Mouse (Mus musculus): ENCODE measurements around the gene Meis3. TPM values are rescaled to one million over a fixed set of nuclear protein-coding genes. Genes with fewer than 3 reads are reported as not detected.

The Meis3 gene
- polyA plus RNA-seq, 1 experiment from 2014 or later: 80.7 TPM

DNA sequence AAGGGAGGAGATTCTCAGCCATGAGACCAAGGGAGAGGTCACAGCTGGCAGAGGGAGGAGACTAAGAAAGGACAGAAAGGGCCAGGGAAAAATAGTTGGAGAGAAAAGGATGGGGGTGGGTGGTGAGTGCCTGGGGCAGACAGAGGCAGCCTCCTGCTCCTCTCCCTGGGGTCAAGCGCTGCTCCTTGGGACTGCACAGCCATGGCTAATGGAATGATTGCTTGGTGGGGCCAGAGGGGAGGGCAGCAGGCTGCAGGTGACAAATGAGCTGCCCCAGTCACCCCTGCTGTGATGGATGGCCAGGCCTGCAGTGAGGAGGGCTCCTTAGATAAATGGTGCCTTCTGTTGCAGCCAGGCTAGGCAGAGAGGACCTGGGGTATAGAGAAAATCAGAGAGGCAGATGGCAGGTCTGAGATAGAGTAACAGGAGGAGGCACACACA, 2.7 kb upstream of the Meis3 start:
- WGBS: 6% methylated on average over 1 of the region's 1 CpGs
- H3K9me3 ChIP-seq (replicated peaks): peaks cover 5% of the 10 kb centered on the region; the same call in 1 of the 2 replicates
- H3K4me3 ChIP-seq: peak overlapping the region; percentile 12; the same call in 1 of the 2 replicates
- peaks cover 4% of the 10 kb centered on the region; the same call in 1 of the 2 replicates for H3K27me3 ChIP-seq (ENCODE audit: low read depth, poor library complexity, severe bottlenecking)
- H3K36me3 ChIP-seq: 0 out of 2 replicates have a peak, but pooled peaks cover 2% of the 10 kb centered on the region
- peaks cover 54% of the 10 kb centered on the region for H3K4me1 ChIP-seq
- peak overlapping the region; percentile 89 for H3K27ac ChIP-seq (replicated peaks)
- DNase-seq (ENCODE audit: low spot score): peak; percentile 23

DNA sequence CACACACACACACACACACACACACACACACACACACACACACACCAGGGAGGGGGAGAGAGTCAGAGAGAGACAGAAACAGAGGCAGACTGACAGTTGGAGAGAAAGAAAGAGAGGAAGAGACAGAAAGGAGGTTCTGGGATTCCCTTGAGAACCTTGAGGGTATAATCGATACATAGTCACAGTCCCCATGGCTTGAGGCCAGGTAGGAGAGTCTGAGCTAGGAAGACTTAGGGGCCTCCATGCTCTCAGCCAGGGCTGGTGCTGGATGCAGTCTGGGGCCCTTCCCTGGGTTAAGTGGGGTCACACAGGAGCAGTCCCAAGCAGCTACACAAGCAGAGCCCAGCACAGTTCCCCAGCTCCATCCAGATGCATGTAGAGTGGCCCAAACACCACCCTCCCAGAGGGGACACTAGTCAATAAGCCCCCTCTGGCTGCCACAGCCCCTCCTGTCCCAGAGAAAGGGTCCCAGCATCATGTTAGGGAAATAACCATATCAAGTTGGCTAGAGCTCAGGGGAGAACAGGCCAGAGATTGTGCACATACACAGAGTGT, 2.2 kb upstream of the Meis3 start:
- peaks cover 54% of the 10 kb centered on the region for H3K4me1 ChIP-seq

DNA sequence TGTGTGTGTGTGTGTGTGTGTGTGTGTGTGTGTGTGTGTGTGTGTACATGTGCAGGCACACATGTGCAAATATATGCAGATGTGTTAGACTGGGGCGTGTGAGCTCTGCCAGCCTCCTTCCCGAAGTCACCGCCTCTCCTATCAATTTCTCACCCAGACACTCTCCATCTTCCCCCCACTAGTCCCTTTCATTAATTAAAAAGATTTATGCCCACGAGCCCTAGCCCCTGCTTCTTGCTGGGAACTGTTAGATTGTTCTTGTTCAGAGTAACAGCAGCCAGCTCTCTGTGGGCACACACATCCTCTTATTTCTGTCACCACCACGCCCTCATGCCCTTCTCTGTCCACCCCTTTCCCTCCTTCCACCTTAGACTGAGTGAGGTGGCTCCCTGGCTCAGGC, 1.7 kb upstream of the Meis3 start:
- no peak for DNase-seq (ENCODE audit: low spot score)
- Histone ChIP-seq H3K9me3 (replicated peaks) (no peaks in the 10 kb centered on the region), H3K27me3 (ENCODE audit: low read depth, poor library complexity, severe bottlenecking) (peaks cover 4% of the 10 kb centered on the region; the same call in 1 of the 2 replicates), H3K4me1 (peaks cover 54% of the 10 kb centered on the region), H3K4me3 (no peak overlapping the region; the same call in 1 of the 2 replicates), H3K36me3 (peaks cover 12% of the 10 kb centered on the region), H3K27ac (replicated peaks) (peak overlapping the region; percentile 89)
- WGBS: 55% methylated on average over 5 of the region's 5 CpGs

More for the DNA sequence above, 2.2 kb upstream of the Meis3 start:
- WGBS: 61% methylated on average over 1 of the region's 1 CpGs
- H3K27ac ChIP-seq (replicated peaks): peak overlapping the region; percentile 89
- H3K27me3 ChIP-seq (ENCODE audit: low read depth, poor library complexity, severe bottlenecking): peaks cover 4% of the 10 kb centered on the region; the same call in 1 of the 2 replicates
- peaks cover 7% of the 10 kb centered on the region for H3K36me3 ChIP-seq
- H3K9me3 ChIP-seq (replicated peaks): peaks cover under 1% of the 10 kb centered on the region; the same call in 1 of the 2 replicates
- H3K4me3 ChIP-seq: peak overlapping the region; percentile 9; the same call in 1 of the 2 replicates
- no peak for DNase-seq (ENCODE audit: low spot score)

- Histone ChIP-seq H3K9me3 (replicated peaks) (no peaks in the 10 kb centered on the region), H3K36me3 (peaks cover 35% of the 10 kb centered on the region), H3K4me1 (peaks cover 54% of the 10 kb centered on the region), H3K27me3 (ENCODE audit: low read depth, poor library complexity, severe bottlenecking) (peaks cover 4% of the 10 kb centered on the region; the same call in 1 of the 2 replicates), H3K27ac (replicated peaks) (peak overlapping the region; percentile 89), H3K4me3 (peak overlapping the region; percentile 88)
- no peak for DNase-seq (ENCODE audit: low spot score)
- WGBS: 1% methylated on average over 10 of the region's 10 CpGs
Measured at GRCm38 (mm10) chr7:16175542-16175931, 647 bp downstream of the Meis3 start.

- no peak for DNase-seq (ENCODE audit: low spot score)
- no peaks in the 10 kb centered on the region for H3K9me3 ChIP-seq (replicated peaks)
- peaks cover 36% of the 10 kb centered on the region for H3K4me1 ChIP-seq
- WGBS: 80% methylated on average over 4 of the region's 4 CpGs
- no peaks in the 10 kb centered on the region; the same call in 1 of the 2 replicates for H3K27me3 ChIP-seq (ENCODE audit: low read depth, poor library complexity, severe bottlenecking)
- H3K27ac ChIP-seq (replicated peaks): no peak overlapping the region
- H3K36me3 ChIP-seq: peaks cover 52% of the 10 kb centered on the region
- H3K4me3 ChIP-seq: no peak overlapping the region
Measured at GRCm38 (mm10) chr7:16178114-16178513, 3.2 kb downstream of the Meis3 start.

GRCm38 (mm10) chr7:16183663-16184062, 8.8 kb downstream of the Meis3 start:
- Histone ChIP-seq H3K4me1 (no peaks in the 10 kb centered on the region), H3K27ac (replicated peaks) (no peak overlapping the region), H3K9me3 (replicated peaks) (no peaks in the 10 kb centered on the region), H3K27me3 (ENCODE audit: low read depth, poor library complexity, severe bottlenecking) (no peaks in the 10 kb centered on the region), H3K36me3 (peaks cover 68% of the 10 kb centered on the region), H3K4me3 (no peak overlapping the region)
- DNase-seq (ENCODE audit: low spot score): peak; percentile 38
- 24% methylated on average over 8 of the region's 8 CpGs for WGBS

DNA sequence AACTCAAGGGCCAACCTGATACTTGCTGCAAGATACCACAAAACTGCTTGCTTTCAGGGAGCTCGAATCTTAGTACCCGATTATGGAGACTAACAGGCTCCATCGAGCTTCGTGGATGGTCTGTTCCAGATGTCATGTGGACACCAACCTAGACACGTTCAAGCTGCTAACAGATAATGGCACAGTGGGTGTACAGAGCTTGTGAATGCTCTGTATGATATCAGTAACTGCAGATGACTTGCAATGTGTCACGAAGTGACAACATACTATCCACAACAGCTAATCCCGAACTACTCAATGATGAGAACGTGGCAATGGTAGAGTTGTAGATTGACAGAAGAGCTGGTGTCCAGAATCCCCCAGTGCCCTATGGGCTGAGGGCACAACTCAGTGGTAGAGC, 12.6 kb downstream of the Meis3 start:
- Histone ChIP-seq H3K9me3 (replicated peaks) (no peaks in the 10 kb centered on the region), H3K36me3 (peaks cover 37% of the 10 kb centered on the region), H3K4me3 (no peak overlapping the region), H3K27ac (replicated peaks) (no peak overlapping the region), H3K4me1 (0 out of 2 replicates have a peak, but pooled peaks cover 5% of the 10 kb centered on the region), H3K27me3 (ENCODE audit: low read depth, poor library complexity, severe bottlenecking) (no peaks in the 10 kb centered on the region)
- DNase-seq (ENCODE audit: low spot score): no peak
- WGBS: 85% methylated on average over 8 of the region's 8 CpGs

GRCm38 (mm10) chr7:16192315-16192714, 17.4 kb downstream of the Meis3 start:
- Histone ChIP-seq H3K36me3 (peaks cover 24% of the 10 kb centered on the region), H3K4me1 (0 out of 2 replicates have a peak, but pooled peaks cover 5% of the 10 kb centered on the region)

GRCm38 (mm10) chr7:16193702-16194101, 18.8 kb downstream of the Meis3 start:
- no peaks in the 10 kb centered on the region for H3K9me3 ChIP-seq (replicated peaks)
- H3K36me3 ChIP-seq: peaks cover 38% of the 10 kb centered on the region
- no peak overlapping the region for H3K27ac ChIP-seq (replicated peaks)
- 72% methylated on average over 3 of the region's 3 CpGs for WGBS
- 0 out of 2 replicates have a peak, but pooled peaks cover 5% of the 10 kb centered on the region for H3K4me1 ChIP-seq
- no peak for DNase-seq (ENCODE audit: low spot score)
- no peak overlapping the region for H3K4me3 ChIP-seq
- no peaks in the 10 kb centered on the region for H3K27me3 ChIP-seq (ENCODE audit: low read depth, poor library complexity, severe bottlenecking)

More at GRCm38 (mm10) chr7:16192315-16192714, 17.4 kb downstream of the Meis3 start:
- no peaks in the 10 kb centered on the region for H3K9me3 ChIP-seq (replicated peaks)
- no peak overlapping the region for H3K27ac ChIP-seq (replicated peaks)
- no peaks in the 10 kb centered on the region for H3K27me3 ChIP-seq (ENCODE audit: low read depth, poor library complexity, severe bottlenecking)
- DNase-seq (ENCODE audit: low spot score): peak; percentile 66
- H3K4me3 ChIP-seq: no peak overlapping the region
- WGBS: 22% methylated on average over 5 of the region's 5 CpGs

GRCm38 (mm10) chr7:16196616-16197015, 21.7 kb downstream of the Meis3 start:
- no peak overlapping the region for H3K27ac ChIP-seq (replicated peaks)
- no peaks in the 10 kb centered on the region for H3K9me3 ChIP-seq (replicated peaks)
- no peaks in the 10 kb centered on the region for H3K27me3 ChIP-seq (ENCODE audit: low read depth, poor library complexity, severe bottlenecking)
- 0 out of 2 replicates have a peak, but pooled peaks cover 5% of the 10 kb centered on the region for H3K4me1 ChIP-seq
- peaks cover 67% of the 10 kb centered on the region for H3K36me3 ChIP-seq
- H3K4me3 ChIP-seq: no peak overlapping the region
- 88% methylated on average over 6 of the region's 6 CpGs for WGBS
- DNase-seq (ENCODE audit: low spot score): no peak

DNA sequence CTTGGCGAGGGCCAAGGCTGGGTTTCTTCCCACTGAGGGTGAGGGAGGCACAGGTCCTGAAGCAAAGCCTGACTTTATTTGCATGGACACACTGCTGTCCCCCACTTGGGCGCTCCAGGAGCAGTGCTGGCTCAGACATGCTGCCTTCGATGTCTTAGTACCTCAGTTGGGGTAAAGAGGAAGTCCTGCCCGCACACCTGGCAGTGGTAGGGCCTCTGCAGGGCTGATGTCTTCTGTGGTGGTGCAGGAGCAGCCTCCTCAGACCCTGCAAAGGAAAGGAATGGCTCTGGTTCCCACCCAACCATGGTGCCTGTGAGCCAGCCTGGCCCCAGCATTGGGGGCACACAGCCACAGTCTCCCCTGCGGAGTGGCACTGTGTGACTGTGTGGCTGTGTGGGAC, 22.3 kb downstream of the Meis3 start:
- Histone ChIP-seq H3K4me3 (no peak overlapping the region), H3K36me3 (peaks cover 72% of the 10 kb centered on the region), H3K27ac (replicated peaks) (no peak overlapping the region), H3K27me3 (ENCODE audit: low read depth, poor library complexity, severe bottlenecking) (no peaks in the 10 kb centered on the region), H3K9me3 (replicated peaks) (no peaks in the 10 kb centered on the region), H3K4me1 (0 out of 2 replicates have a peak, but pooled peaks cover 2% of the 10 kb centered on the region)
- no peak for DNase-seq (ENCODE audit: low spot score)
- 88% methylated on average over 5 of the region's 5 CpGs for WGBS

- Histone ChIP-seq H3K27ac (replicated peaks) (no peak overlapping the region), H3K4me3 (no peak overlapping the region), H3K4me1 (no peaks in the 10 kb centered on the region), H3K9me3 (replicated peaks) (no peaks in the 10 kb centered on the region), H3K36me3 (peaks cover 86% of the 10 kb centered on the region), H3K27me3 (ENCODE audit: low read depth, poor library complexity, severe bottlenecking) (no peaks in the 10 kb centered on the region)
- DNase-seq (ENCODE audit: low spot score): no peak
- 91% methylated on average over 11 of the region's 11 CpGs for WGBS
Measured at GRCm38 (mm10) chr7:16198540-16198939, 23.6 kb downstream of the Meis3 start.

GRCm38 (mm10) chr7:16201136-16201535, 26.2 kb downstream of the Meis3 start:
- no peaks in the 10 kb centered on the region for H3K9me3 ChIP-seq (replicated peaks)
- 88% methylated on average over 6 of the region's 6 CpGs for WGBS
- peaks cover 100% of the 10 kb centered on the region for H3K36me3 ChIP-seq

More at GRCm38 (mm10) chr7:16201136-16201535, 26.2 kb downstream of the Meis3 start:
- no peak overlapping the region for H3K27ac ChIP-seq (replicated peaks)
- no peaks in the 10 kb centered on the region for H3K4me1 ChIP-seq
- DNase-seq (ENCODE audit: low spot score): no peak
- H3K27me3 ChIP-seq (ENCODE audit: low read depth, poor library complexity, severe bottlenecking): no peaks in the 10 kb centered on the region
- no peak overlapping the region for H3K4me3 ChIP-seq
